Mouse (Mus musculus) kidney, adult 18-20 months (tissue): ENCODE data around the gene Arvcf.
A peak's percentile ranks its signal among the peaks of the same experiment; 100 is the strongest.

Experiments
- DNase-seq: peaks from one replicate; pipeline ENCODE4 v3.0.0; 2021

Gene Arvcf

DNA sequence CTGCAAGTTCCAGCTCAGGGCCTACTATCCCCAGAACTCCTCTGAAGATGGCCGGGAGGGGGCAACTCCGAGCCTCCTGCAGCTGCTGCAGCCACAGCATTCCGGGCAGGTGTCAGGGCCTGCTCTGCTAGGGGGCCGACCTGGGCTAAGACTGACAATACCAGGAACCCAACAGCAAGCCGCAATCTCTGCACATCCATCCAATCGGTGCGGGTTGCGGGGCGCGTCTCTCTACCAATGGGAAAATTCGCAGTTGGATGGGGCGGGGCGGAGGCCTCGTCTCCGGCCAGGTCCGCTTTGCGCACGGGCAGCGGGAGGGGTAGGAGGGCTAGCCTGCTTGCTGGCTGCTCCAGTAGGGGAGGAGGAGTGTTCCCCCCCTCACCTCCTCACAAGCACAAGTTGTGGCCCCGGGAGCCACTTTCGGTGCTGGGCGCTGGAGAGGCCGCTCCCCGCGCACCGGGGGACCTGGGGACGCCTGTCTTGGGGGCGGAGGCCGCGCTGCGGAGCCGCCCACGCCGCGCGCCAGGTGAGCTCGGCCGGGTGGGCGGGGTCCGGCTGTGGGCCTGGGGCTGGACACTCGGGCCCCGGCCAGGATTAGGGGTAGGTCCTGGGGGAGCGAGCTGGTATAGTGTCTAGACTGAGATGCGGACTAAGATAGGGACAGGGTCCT lies at the start of gene Arvcf, which contains the start of gene Tango2:
Gene Arvcf (plus strand): TSS at position 252 of the 670 bp plus-strand sequence.
Gene Tango2 (minus strand): TSS at position 173 of the 670 bp plus-strand sequence.
- DNase-seq = peak; percentile 94

GRCm38 (mm10) chr16:18308159-18308558 lies 39.8 kb upstream of the Arvcf start:
- no peak for DNase-seq

DNA sequence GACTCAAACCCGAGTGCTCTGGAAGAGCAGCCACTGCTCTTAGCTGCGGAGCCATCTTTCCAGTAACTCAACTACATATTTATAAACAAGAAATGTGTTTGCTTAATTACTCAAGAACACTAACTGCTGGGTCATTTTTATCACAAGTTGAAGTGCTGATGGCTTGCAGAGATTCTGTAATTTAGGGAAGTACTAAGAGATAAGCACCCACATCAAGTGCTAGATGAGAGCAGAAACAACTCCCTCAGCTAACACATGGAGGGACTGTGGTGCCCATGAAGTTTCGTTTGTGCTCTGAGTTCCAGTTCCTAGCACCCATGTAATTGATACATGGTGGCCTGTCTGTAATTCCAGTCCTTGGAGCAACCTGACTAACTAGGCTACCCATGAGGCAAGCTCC lies 29.0 kb upstream of the Arvcf start:
- no peak for DNase-seq

GRCm38 (mm10) chr16:18321443-18321842 lies 26.5 kb upstream of the Arvcf start:
- no peak for DNase-seq

DNA sequence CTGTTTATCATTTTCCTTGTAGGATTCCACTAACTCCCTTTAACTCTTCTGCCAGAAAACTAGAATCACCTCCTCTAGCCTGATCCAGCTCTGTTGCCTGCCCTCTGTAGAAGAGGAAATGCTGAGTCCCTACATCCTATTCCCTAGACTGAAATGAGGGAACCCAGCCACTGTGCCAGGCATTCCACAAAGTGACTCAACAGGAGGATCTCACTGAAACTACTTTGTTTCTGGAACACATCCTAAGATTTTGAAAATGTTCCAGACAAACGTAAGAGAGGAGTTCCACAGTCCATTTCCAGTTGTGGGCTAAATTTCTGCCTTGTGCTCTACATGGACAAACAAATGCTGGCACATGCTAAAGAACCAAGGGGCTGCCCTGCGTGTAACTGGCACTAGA lies 24.5 kb upstream of the Arvcf start:
- DNase-seq = no peak

DNA sequence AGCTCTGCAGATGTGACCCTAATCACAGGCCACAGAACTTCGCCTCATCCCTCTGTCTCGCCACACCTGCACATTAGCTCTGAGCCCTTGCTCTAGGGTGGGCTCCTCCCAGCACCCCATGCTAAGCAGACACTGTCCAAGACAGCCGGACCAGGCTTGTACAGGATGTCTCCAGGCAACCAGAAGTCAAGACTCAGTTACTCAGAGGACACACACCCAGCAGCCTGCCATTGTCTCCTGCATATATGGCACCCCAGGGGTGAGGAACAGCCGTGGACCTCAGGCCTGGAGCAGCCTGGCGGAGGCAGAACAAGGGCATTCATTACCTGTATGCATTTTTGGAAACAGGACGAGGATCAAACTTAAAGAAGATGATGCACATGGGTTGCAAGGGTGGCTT lies 24.0 kb upstream of the Arvcf start:
- DNase-seq = no peak

DNA sequence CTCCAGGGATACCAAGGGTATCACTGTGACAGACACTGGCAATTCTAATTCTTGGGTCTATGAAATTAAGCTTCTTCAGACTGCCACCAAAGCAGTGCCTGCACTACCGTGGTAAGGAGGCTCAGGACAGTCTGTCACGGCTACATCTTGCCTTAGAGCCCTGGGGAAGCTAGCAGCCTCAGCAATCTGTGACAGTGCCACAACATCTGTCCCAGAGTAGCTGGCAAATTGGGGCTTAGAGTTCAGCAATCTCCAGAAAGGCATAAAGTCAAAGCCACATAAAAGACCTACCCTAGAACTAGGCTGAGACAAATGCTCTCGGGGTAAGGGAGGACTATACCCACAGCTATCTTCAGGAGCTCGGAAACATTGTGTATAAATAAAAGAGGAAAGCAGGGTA lies 22.2 kb upstream of the Arvcf start:
- DNase-seq = no peak

GRCm38 (mm10) chr16:18327936-18328335 lies 20.0 kb upstream of the Arvcf start:
- DNase-seq = no peak

- no peak for DNase-seq
These were observed 19.5 kb upstream of the Arvcf start for GRCm38 (mm10) chr16:18328524-18328923.

GRCm38 (mm10) chr16:18333976-18334375 lies 14.0 kb upstream of the Arvcf start:
- DNase-seq = peak; percentile 29

- no peak for DNase-seq
These were observed 12.0 kb upstream of the Arvcf start for GRCm38 (mm10) chr16:18335981-18336380.

GRCm38 (mm10) chr16:18337261-18337660 lies 10.7 kb upstream of the Arvcf start:
- no peak for DNase-seq

DNA sequence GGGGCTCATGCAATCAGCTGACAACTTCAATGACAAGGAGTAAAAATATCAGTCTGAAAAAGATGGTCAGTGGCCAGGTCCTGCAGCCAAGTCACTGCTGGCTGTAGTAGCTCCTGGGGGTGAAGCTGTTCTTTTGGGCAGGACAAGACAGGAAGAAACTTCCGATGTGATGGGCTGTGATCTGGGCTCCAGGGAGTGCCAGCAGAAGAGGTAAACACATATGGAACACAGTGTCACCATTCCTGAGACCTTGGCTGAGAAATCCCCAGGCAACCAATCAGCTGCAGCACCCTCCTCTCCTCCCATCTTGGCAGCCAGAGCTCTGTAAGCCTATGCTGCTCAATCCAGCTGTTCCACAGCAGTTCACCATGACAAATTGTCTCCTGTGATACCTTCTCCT lies 8.1 kb upstream of the Arvcf start:
- DNase-seq = no peak

DNA sequence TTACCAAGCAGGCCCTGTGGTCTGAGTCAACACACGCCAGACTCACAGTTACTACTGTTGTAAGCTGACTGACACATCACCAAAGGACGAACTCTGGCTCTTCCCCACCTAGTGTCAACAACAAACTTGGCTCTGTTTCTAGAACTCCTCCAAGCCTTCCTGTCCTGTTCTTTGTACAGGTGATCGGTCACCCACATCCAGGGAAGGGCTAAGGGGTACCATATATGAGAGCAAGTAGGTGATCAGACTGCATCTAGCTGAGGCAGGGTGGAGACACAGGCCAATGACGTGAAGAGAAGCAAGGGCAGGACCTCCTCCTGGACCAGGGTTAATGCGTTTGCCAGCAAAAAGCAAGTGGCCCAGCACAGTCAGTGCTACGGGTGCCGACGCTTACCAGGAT lies 6.4 kb upstream of the Arvcf start:
- DNase-seq = peak; percentile 40

GRCm38 (mm10) chr16:18342076-18342475 lies 5.9 kb upstream of the Arvcf start:
- DNase-seq = no peak

GRCm38 (mm10) chr16:18342650-18343570 lies 5.1 kb upstream of the Arvcf start:
- DNase-seq = peak; percentile 49

DNA sequence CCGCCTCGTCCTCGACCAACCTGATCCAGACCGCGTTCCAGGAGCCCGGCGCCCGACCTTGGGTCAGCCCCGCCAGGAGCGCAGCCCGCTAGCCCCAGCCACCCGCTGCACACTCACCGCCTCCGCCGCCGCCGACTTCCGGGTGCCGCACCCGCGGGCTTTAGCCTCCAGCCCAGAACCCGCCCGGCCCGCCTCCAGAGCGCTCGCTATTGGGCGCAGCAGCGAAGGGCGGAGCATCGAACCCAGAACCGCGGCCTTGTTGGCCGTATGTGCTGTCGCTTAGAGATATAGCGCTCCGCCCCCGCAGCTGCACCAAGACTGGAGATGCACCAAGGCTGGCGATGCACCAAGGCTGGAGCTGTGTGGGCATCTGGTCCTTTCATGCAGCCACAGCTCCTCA lies 4.2 kb upstream of the Arvcf start:
- DNase-seq = peak; percentile 96

DNA sequence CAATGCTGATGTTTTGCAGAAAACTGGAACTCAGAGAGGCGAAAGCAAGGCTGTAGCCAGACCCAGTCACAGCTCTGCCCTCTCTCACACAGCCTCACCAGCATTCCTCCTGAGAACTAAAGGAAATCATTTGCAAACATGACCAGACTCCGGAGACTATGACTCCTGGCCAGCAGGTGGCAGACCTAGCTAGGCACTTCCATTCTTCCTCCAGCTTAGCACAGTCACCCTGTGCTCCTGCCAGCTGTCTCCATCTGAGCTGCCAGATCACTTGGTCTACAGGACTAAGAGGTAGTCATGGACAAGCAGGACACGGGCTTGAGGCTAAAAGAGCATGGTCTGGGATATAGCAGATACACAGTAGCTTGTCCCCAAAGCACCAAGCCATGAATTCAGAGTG lies 2.7 kb upstream of the Arvcf start:
- DNase-seq = peak; percentile 90

GRCm38 (mm10) chr16:18348601-18349175 lies 706 bp downstream of the Arvcf start:
- no peak for DNase-seq

- DNase-seq = no peak
These were observed 1.9 kb downstream of the Arvcf start for GRCm38 (mm10) chr16:18349761-18350325.

GRCm38 (mm10) chr16:18351313-18352055 lies 3.5 kb downstream of the Arvcf start:
- DNase-seq = peak; percentile 71

DNA sequence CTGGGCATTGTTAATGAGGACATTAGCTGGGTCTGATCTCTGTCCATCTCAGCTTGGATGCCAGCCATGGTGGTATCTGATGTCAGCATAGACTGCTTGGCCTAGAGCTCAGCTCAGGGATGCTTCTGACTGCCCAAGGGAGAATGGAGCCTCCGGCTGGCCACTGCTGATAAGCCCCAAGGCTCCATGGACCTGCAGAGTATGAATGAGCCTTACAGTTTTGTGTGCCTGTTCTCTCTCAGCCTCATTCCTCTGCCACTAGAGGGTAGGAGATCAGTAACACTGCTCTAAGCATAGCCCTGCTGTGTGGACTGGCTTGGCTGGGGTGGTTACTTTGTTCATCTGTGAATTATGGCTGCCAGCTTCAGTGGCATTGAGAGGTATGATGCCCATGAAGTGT lies 5.1 kb downstream of the Arvcf start:
- DNase-seq = no peak

GRCm38 (mm10) chr16:18356961-18357360 lies 9.0 kb downstream of the Arvcf start:
- DNase-seq = no peak
